Mouse (Mus musculus): ENCODE data around the gene Hist1h2bg. TPM values are rescaled to one million over a fixed set of nuclear protein-coding genes. Genes with fewer than 3 reads are reported as not detected.
"Not testable (repeated sequence)": the region's sequence is repeated elsewhere in the genome, so short reads cannot be mapped to it uniquely, and the experiment has no call there.

Gene Hist1h2bg
- polyA plus RNA-seq, 1 experiment from 2014 or later: 1.3 TPM

DNA sequence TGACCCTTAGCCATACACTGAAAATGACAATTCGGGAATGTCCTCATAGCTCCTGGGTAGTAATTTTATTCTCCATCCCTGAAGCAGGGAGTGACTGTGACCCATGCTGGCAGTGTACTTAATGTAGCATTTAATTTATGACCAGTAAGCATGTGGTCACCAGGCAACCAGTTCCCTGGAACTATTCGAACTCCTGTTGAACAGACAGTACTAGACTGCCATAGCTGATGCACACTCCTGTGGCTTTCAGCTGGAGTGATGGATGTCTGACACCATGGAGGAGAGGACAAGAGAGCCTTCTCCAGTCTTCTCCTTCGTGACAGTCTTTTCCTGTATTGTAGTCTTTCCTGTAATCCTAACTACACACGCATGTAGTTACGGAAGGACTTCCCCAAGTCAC lies 42.2 kb upstream of the Hist1h2bg start:
- Histone ChIP-seq H3K9ac (replicated peaks; ENCODE audit: low read depth) (no peak overlapping the region), H3K27ac (ENCODE audit: low read length) (no peak overlapping the region)
- DNase-seq (ENCODE audit: low spot score): no peak

DNA sequence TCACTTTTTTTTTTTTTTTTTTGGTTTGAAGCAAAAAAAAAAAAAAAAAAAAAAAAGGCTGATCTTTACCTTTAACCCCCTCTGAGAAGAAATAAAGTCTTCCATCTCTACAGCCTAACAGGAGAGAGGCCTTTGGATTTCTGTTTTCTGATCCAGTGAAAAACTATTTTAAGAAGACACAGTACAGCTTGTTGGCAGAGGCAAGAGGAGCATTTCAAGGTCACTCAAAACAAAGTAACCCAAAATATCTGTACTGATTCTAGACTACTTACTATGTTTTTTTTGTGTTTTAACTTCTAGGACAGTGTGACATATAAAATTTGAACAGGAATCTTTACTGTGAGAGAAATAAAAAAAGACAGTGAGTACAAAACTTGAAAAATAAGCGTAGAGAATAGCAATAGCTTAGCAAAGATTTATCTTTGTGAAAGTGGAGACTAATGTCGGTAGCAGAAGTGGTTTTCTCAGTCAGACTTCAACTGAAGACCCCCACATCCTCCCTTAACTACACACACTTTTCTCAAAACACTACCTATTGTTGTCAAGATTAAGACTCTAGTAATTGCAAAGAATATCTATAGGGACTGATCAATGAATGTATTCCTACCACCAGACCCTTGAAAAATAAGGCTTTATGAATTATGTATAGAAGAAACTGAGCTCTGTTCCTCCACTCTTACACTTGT lies 41.6 kb upstream of the Hist1h2bg start:
- Histone ChIP-seq H3K36me3 (ENCODE audit: insufficient read depth, low read length) (no peaks in the 10 kb centered on the region), H3K4me2 (replicated peaks; ENCODE audit: low read depth, low read length) (peak overlapping the region; percentile 64), H3K27me3 (replicated peaks; ENCODE audit: insufficient read depth, low read length) (no peaks in the 10 kb centered on the region), H3K4me1 (ENCODE audit: insufficient read depth, low read depth, low read length) (peaks cover 14% of the 10 kb centered on the region; the same call in 1 of the 2 replicates), H3K9me3 (ENCODE audit: low read length) (no peaks in the 10 kb centered on the region), H3K27ac (ENCODE audit: low read length) (peak overlapping the region; percentile 97; the same call in 1 of the 2 replicates), H3K9ac (replicated peaks; ENCODE audit: low read depth) (peak overlapping the region; percentile 77), H3K4me3 (ENCODE audit: low read depth, low read length) (peak overlapping the region; percentile 55)
- no peak for DNase-seq (ENCODE audit: low spot score)
- TF ChIP-seq CTCF (IDR thresholded peaks at IDR 0.05): no peak
- no peak for TF ChIP-seq EP300 (IDR thresholded peaks at IDR 0.05)
- ATAC-seq: no peak
- WGBS: 19% methylated on average over 2 of the region's 2 CpGs

More for the DNA sequence above, 42.2 kb upstream of the Hist1h2bg start:
- no peak overlapping the region for H3K4me2 ChIP-seq (replicated peaks; ENCODE audit: low read depth, low read length)
- TF ChIP-seq CTCF (IDR thresholded peaks at IDR 0.05): no peak
- TF ChIP-seq EP300 (IDR thresholded peaks at IDR 0.05): no peak
- no peaks in the 10 kb centered on the region for H3K27me3 ChIP-seq (replicated peaks; ENCODE audit: insufficient read depth, low read length)
- H3K4me3 ChIP-seq (ENCODE audit: low read depth, low read length): no peak overlapping the region
- no peak for ATAC-seq
- whole genome bisulfite sequencing: 72% methylated on average over 5 of the region's 5 CpGs
- no peaks in the 10 kb centered on the region for H3K36me3 ChIP-seq (ENCODE audit: insufficient read depth, low read length)
- H3K4me1 ChIP-seq (ENCODE audit: insufficient read depth, low read depth, low read length): peaks cover 10% of the 10 kb centered on the region; the same call in 1 of the 2 replicates
- H3K9me3 ChIP-seq (ENCODE audit: low read length): no peaks in the 10 kb centered on the region

DNA sequence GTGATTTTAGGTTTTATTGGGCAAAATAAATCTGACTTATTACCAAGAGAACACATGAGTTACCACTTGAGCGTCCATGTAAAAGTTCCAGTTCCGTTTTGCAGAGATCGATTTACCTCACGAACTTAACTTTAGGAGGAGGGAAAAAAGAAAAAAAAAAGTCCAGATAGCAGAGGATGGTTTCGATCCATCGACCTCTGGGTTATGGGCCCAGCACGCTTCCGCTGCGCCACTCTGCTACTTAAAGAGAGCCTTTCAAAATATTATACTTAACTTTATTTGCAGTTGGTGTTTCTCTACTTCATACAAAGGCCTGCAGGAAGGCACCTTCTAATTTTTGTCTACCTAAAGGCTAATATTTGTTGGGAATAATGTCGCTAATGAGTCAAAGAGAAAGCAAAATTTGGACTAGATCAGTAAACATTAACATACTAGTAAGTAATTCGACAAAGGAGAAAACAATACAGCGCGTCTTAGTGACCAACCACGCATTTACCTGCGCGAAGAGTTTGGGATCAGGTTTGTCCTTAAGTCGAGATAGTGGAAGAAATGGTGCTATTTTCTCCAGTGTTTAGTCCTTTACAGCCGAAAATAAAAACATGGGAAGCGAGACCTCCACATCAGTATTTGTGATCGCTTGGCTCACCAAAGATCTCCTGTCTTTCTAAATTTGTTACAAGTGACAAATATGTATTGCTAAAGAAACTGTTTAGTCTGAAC lies 40.9 kb upstream of the Hist1h2bg start:
- Histone ChIP-seq H3K4me3 (ENCODE audit: low read depth, low read length) (peak overlapping the region; percentile 55), H3K9ac (replicated peaks; ENCODE audit: low read depth) (peak overlapping the region; percentile 77), H3K4me2 (replicated peaks; ENCODE audit: low read depth, low read length) (peak overlapping the region; percentile 64), H3K36me3 (ENCODE audit: insufficient read depth, low read length) (no peaks in the 10 kb centered on the region), H3K4me1 (ENCODE audit: insufficient read depth, low read depth, low read length) (peaks cover 16% of the 10 kb centered on the region; the same call in 1 of the 2 replicates), H3K27me3 (replicated peaks; ENCODE audit: insufficient read depth, low read length) (no peaks in the 10 kb centered on the region), H3K9me3 (ENCODE audit: low read length) (no peaks in the 10 kb centered on the region), H3K27ac (ENCODE audit: low read length) (peak overlapping the region; percentile 97)
- WGBS: under 1% methylated on average over 20 of the region's 20 CpGs
- ATAC-seq (peak; percentile 37), DNase-seq (ENCODE audit: low spot score) (peak; percentile 83)
- TF ChIP-seq CTCF (IDR thresholded peaks at IDR 0.05) (no peak), EP300 (IDR thresholded peaks at IDR 0.05) (peak; percentile 48)

DNA sequence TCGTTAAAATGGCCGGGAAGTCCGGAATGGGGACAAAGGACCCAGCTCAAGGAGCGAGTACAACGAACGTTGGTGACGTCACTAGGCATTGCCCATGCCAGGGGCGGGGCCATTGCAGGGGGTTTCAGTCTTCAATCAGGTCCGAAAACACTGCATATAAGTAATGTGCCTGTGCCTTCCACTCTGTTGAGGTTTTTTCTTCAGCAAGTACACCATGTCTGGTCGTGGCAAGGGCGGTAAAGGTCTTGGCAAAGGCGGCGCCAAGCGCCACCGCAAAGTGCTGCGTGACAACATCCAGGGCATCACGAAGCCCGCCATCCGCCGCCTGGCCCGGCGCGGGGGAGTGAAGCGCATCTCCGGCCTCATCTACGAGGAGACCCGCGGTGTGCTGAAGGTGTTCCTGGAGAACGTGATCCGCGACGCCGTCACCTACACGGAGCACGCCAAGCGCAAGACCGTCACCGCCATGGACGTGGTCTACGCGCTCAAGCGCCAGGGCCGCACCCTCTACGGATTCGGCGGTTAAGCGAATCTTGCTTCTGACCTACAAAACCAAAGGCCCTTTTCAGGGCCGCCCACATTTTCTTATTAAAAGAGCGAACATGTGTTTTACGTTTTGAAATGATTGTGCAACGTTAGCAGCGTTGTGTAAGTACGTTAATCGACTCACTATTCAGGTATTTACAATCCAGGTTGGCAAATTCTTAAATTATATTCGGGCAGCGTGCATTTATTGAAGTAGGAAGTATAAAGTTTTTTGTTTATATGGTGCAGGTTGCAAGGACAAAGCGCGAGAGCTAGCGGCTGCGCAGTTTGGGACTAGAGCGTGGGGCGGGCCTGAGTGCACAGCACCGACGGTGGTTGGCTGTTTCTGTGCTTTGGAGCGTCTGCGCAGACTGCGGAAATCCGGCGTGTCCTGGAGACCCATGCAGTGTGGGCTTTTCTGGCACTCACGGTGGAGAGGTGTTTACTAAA lies 40.0 kb upstream of the Hist1h2bg start, which contains the start of gene Hist1h4h:
Gene Hist1h4h, plus strand, starts transcription at position 150 of the 975 bp plus-strand sequence.
- Histone ChIP-seq H3K4me3 (ENCODE audit: low read depth, low read length) (peak within 1 kb of the TSS; percentile 55), H3K4me2 (replicated peaks; ENCODE audit: low read depth, low read length) (peak within 1 kb of the TSS; percentile 64), H3K27me3 (replicated peaks; ENCODE audit: insufficient read depth, low read length) (no peaks in the 10 kb centered on the region), H3K4me1 (ENCODE audit: insufficient read depth, low read depth, low read length) (peaks cover 19% of the 10 kb centered on the region; the same call in 1 of the 2 replicates), H3K9me3 (ENCODE audit: low read length) (no peaks in the 10 kb centered on the region), H3K36me3 (ENCODE audit: insufficient read depth, low read length) (no peaks in the 10 kb centered on the region), H3K27ac (ENCODE audit: low read length) (peak within 1 kb of the TSS; percentile 97), H3K9ac (replicated peaks; ENCODE audit: low read depth) (peak within 1 kb of the TSS; percentile 77)
- peak; percentile 99 for DNase-seq (ENCODE audit: low spot score)
- peak; percentile 86 for ATAC-seq
- under 1% methylated on average over 52 of the region's 70 CpGs for whole genome bisulfite sequencing
- no peak for TF ChIP-seq CTCF (IDR thresholded peaks at IDR 0.05)
- TF ChIP-seq EP300 (IDR thresholded peaks at IDR 0.05): peak; percentile 82

DNA sequence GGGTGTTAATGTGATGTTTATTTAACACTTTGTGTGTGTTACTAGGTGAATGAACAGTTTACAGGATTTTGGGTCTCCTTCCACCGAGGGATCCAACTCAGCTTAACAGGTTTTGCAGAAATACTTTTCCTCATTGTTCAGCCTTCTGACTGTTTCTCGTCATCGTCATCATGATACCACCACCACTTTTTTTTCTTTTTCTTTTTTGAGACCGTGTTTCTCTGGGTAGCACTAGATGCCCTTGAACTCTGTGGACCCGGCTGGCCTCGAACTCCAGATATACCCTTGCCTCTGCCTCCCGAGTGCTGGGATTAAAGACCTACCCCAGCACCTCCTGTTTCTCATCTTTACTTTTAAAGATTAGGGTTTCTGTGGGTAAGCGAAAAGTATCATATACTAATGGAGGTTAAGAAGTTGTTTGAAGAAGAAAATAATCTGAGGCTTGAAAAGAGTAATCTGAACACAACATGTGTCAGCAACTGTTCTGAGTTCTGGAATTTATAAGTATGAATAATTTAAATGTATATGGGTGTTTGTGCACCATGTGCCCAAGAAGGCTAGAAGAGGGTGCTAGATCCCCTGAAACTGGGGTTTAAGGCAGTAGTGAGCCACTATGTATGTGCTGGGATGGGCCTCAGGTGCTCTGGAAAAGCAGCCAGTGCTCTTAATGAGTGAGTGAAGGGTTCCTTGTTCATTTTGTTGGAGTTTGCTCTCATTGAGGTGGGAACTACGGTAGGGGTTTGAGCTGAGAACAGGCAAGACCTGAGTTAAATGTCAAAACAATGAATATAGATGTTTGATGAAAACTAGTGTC lies 38.7 kb upstream of the Hist1h2bg start:
- ATAC-seq (no peak), DNase-seq (ENCODE audit: low spot score) (no peak)
- Histone ChIP-seq H3K27ac (ENCODE audit: low read length) (peak overlapping the region; percentile 97), H3K4me2 (replicated peaks; ENCODE audit: low read depth, low read length) (peak overlapping the region; percentile 64), H3K4me1 (ENCODE audit: insufficient read depth, low read depth, low read length) (peaks cover 21% of the 10 kb centered on the region; the same call in 1 of the 2 replicates), H3K27me3 (replicated peaks; ENCODE audit: insufficient read depth, low read length) (no peaks in the 10 kb centered on the region), H3K4me3 (ENCODE audit: low read depth, low read length) (peak overlapping the region; percentile 55; the same call in 1 of the 2 replicates), H3K9ac (replicated peaks; ENCODE audit: low read depth) (no peak overlapping the region), H3K36me3 (ENCODE audit: insufficient read depth, low read length) (no peaks in the 10 kb centered on the region), H3K9me3 (ENCODE audit: low read length) (no peaks in the 10 kb centered on the region)
- no peak for TF ChIP-seq CTCF (IDR thresholded peaks at IDR 0.05)
- no peak for TF ChIP-seq EP300 (IDR thresholded peaks at IDR 0.05)
- WGBS: 11% methylated on average over 9 of the region's 9 CpGs

DNA sequence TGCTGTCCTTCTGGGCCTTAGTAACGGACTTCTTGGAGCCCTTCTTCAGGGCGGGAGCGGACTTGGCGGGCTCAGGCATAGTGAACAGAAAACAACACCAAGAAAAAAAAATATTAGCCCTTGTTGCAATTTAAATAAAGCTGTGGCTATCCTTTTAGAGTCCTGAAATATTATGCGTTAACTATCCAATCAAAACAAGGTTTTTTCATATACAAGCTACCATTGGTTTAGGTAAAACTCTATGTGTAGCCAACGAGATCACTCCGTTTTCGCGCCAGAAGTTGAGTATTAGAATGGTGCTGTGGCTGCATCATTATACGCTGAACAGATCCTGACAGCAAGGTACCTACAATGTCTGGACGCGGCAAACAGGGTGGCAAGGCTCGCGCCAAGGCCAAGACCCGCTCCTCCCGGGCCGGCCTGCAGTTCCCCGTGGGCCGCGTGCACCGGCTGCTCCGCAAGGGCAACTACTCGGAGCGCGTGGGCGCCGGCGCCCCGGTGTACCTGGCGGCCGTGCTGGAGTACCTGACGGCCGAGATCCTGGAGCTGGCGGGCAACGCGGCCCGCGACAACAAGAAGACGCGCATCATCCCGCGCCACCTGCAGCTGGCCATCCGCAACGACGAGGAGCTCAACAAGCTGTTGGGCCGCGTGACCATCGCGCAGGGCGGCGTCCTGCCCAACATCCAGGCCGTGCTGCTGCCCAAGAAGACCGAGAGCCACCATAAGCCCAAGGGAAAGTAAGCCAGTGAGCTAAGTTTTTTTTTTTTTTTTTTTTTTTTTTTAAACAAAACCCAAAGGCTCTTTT lies 37.4 kb upstream of the Hist1h2bg start, which contains the start of gene Hist1h2af:
Gene Hist1h2af, plus strand, starts transcription at position 347 of the 808 bp plus-strand sequence.
- peak; percentile 94 for DNase-seq (ENCODE audit: low spot score)
- Histone ChIP-seq H3K4me3 (ENCODE audit: low read depth, low read length) (peak within 1 kb of the TSS; percentile 41), H3K4me1 (ENCODE audit: insufficient read depth, low read depth, low read length) (peaks cover 21% of the 10 kb centered on the region; the same call in 1 of the 2 replicates), H3K4me2 (replicated peaks; ENCODE audit: low read depth, low read length) (peak within 1 kb of the TSS; percentile 76), H3K27ac (ENCODE audit: low read length) (peak within 1 kb of the TSS; percentile 71; the same call in 1 of the 2 replicates)
- ATAC-seq: peak; percentile 13; the same call in 1 of the 2 replicates
- H3K36me3 ChIP-seq (ENCODE audit: insufficient read depth, low read length); H3K27me3 ChIP-seq (replicated peaks; ENCODE audit: insufficient read depth, low read length); H3K9ac ChIP-seq (replicated peaks; ENCODE audit: low read depth); H3K9me3 ChIP-seq (ENCODE audit: low read length): not testable (repeated sequence)
- 3% methylated on average over 24 of the region's 53 CpGs for WGBS

Measured in lung, postnatal 0 days (tissue).